Mouse (Mus musculus): ENCODE results near the gene Relt. TPM values are rescaled to one million over a fixed set of nuclear protein-coding genes. Genes with fewer than 3 reads are reported as not detected.

Relt gene
- polyA plus RNA-seq, 1 experiment, result 6.2 TPM

- DNase-seq (ENCODE audit: low read depth), result no peak
Measured at GRCm38 (mm10) chr7:100845026-100845400, 18.2 kb downstream of the Relt start.

GRCm38 (mm10) chr7:100844385-100845025, 18.7 kb downstream of the Relt start:
- no peak for DNase-seq (ENCODE audit: low read depth)

GRCm38 (mm10) chr7:100843866-100844265, 19.4 kb downstream of the Relt start:
- DNase-seq (ENCODE audit: low read depth), result no peak

GRCm38 (mm10) chr7:100842175-100842574, 21.1 kb downstream of the Relt start:
- no peak for DNase-seq (ENCODE audit: low read depth)

- DNase-seq (ENCODE audit: low read depth), result no peak
Measured at GRCm38 (mm10) chr7:100841608-100842007, 21.6 kb downstream of the Relt start.

- DNase-seq (ENCODE audit: low read depth), result no peak
Measured at GRCm38 (mm10) chr7:100840906-100841305, 22.3 kb downstream of the Relt start.

GRCm38 (mm10) chr7:100839632-100840402, 23.4 kb downstream of the Relt start:
- no peak for DNase-seq (ENCODE audit: low read depth)

GRCm38 (mm10) chr7:100837701-100838100, 25.5 kb downstream of the Relt start:
- DNase-seq (ENCODE audit: low read depth), result no peak

GRCm38 (mm10) chr7:100836657-100837056, 26.6 kb downstream of the Relt start:
- no peak for DNase-seq (ENCODE audit: low read depth)

- DNase-seq (ENCODE audit: low read depth), result no peak
Measured at GRCm38 (mm10) chr7:100835711-100836110, 27.5 kb downstream of the Relt start.

GRCm38 (mm10) chr7:100835168-100835567, 28.1 kb downstream of the Relt start:
- no peak for DNase-seq (ENCODE audit: low read depth)

GRCm38 (mm10) chr7:100833859-100834258, 29.4 kb downstream of the Relt start:
- no peak for DNase-seq (ENCODE audit: low read depth)

GRCm38 (mm10) chr7:100828549-100828948, 34.7 kb downstream of the Relt start:
- DNase-seq (ENCODE audit: low read depth), result no peak

- no peak for DNase-seq (ENCODE audit: low read depth)
Measured at GRCm38 (mm10) chr7:100824661-100825060, 38.6 kb downstream of the Relt start.

GRCm38 (mm10) chr7:100818401-100819064, 44.7 kb downstream of the Relt start:
- DNase-seq (ENCODE audit: low read depth), result no peak

GRCm38 (mm10) chr7:100817442-100817760, 45.8 kb downstream of the Relt start:
- no peak for DNase-seq (ENCODE audit: low read depth)

GRCm38 (mm10) chr7:100816759-100817441, 46.3 kb downstream of the Relt start:
- no peak for DNase-seq (ENCODE audit: low read depth)

GRCm38 (mm10) chr7:100815900-100816570, 47.2 kb downstream of the Relt start:
- no peak for DNase-seq (ENCODE audit: low read depth)

- no peak for DNase-seq (ENCODE audit: low read depth)
Measured at GRCm38 (mm10) chr7:100812641-100813040, 50.6 kb downstream of the Relt start.

- no peak for DNase-seq (ENCODE audit: low read depth)
Measured at GRCm38 (mm10) chr7:100811912-100812311, 51.3 kb downstream of the Relt start.

GRCm38 (mm10) chr7:100805391-100805790, 57.9 kb downstream of the Relt start:
- no peak for DNase-seq (ENCODE audit: low read depth)

- no peak for DNase-seq (ENCODE audit: low read depth)
Measured at GRCm38 (mm10) chr7:100798810-100799209, 64.4 kb downstream of the Relt start.
